Mouse (Mus musculus): ENCODE data around the gene Lclat1. TPM values are rescaled to one million over a fixed set of nuclear protein-coding genes. Genes with fewer than 3 reads are reported as not detected.

Lclat1 gene
- polyA plus RNA-seq, 1 experiment from 2014 or later: 9.2 TPM

DNA sequence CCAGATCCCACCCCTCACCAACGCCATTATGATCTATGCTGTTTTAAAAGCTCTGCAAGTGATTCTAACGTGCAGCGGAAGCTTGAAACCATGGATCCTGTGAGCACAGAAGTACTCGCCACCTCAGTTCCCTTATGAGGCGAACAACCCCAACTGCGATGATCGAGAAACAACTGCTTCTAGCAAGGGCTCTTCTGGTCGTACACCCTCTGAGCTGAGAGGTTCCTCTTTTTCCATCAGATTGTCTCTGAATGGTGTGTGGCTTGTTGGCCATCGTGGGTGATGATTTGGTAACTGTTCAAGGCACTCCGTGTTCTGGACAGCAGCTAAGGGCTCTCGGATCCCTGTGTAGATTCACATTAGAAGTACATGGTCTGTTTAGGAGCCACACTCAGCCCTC, 12.7 kb upstream of the Lclat1 start:
- no peak for ATAC-seq (ENCODE audit: insufficient number of reproducible peaks, low FRiP score, low TSS enrichment, low read depth)
- 75% methylated on average over 11 of the region's 11 CpGs for WGBS
- no peak overlapping the region for H3K4me2 ChIP-seq

DNA sequence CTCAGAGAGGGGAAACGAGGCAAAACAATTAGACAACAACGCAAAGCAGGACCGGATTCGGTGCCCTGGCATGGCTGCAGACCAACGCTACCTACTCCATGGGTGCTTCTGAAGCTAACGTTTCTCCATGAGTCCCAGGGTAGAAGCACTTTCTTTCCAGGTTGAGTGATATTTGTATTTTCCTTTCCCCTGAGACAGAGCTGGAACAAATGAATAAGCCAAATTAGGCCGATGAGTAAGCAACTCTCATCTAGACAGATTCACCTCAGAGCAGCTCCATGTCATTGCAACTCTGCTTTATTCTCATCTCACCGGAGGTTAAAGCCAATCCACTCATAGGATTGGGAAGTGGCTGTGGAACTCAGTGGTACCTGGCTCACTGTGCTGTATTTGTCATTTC, 12.2 kb upstream of the Lclat1 start:
- H3K9ac ChIP-seq: no peak overlapping the region
- no peak for ATAC-seq (ENCODE audit: insufficient number of reproducible peaks, low FRiP score, low TSS enrichment, low read depth)
- no peak overlapping the region for H3K4me3 ChIP-seq
- H3K4me2 ChIP-seq: no peak overlapping the region
- H3K27me3 ChIP-seq: no peaks in the 10 kb centered on the region
- H3K4me1 ChIP-seq: no peaks in the 10 kb centered on the region
- no peak overlapping the region for H3K27ac ChIP-seq
- H3K36me3 ChIP-seq: no peaks in the 10 kb centered on the region
- WGBS: 80% methylated on average over 8 of the region's 8 CpGs
- H3K9me3 ChIP-seq: no peaks in the 10 kb centered on the region

More for the DNA sequence above, 12.7 kb upstream of the Lclat1 start:
- Histone ChIP-seq H3K9me3 (no peaks in the 10 kb centered on the region), H3K36me3 (no peaks in the 10 kb centered on the region), H3K27ac (no peak overlapping the region), H3K4me3 (no peak overlapping the region), H3K27me3 (no peaks in the 10 kb centered on the region), H3K9ac (no peak overlapping the region), H3K4me1 (no peaks in the 10 kb centered on the region)

DNA sequence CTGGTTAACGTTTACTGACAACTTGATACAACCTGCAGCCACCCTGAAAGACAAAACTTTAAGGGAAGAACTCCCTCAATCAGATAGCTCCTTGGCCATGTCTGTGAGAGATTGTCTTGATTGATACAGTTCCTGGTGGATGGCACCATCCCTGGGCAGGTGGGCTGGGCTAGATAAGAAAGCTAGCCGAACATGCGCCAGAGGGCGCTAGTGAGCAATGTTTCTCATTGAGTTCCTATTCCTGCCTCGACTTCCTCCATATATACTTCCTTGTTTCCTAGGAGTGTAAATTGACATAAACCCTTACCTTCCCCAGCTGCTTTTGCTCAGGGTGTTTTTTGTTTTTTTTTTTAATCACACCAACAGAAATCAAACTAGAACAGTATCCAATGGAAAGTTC, 11.3 kb upstream of the Lclat1 start:
- 38% methylated on average over 5 of the region's 5 CpGs for WGBS
- H3K27me3 ChIP-seq: no peaks in the 10 kb centered on the region
- no peaks in the 10 kb centered on the region for H3K36me3 ChIP-seq
- H3K4me2 ChIP-seq: no peak overlapping the region
- H3K4me3 ChIP-seq: no peak overlapping the region
- H3K9me3 ChIP-seq: no peaks in the 10 kb centered on the region
- no peak for ATAC-seq (ENCODE audit: insufficient number of reproducible peaks, low FRiP score, low TSS enrichment, low read depth)
- H3K4me1 ChIP-seq: no peaks in the 10 kb centered on the region
- no peak overlapping the region for H3K27ac ChIP-seq
- no peak overlapping the region for H3K9ac ChIP-seq

DNA sequence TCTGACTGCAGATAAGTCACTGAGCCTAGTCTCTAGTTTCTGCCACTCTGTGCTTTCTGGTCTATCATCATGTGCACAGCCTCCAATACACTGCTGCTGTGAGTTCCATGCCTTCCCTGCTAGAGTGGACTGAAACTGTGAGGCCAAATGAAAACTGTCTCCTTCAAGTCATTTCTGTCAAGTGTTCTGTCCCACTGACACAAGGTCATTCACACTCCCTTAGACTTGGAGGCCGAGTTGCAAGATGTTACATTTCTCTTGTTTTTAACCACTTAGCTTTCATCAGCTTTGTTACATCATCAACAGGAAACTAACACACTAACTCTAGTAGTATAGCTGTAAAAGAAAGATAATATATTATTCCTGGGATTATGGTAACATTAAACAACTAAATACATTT, 9.1 kb upstream of the Lclat1 start:
- no peaks in the 10 kb centered on the region for H3K27me3 ChIP-seq
- H3K4me1 ChIP-seq: no peaks in the 10 kb centered on the region
- H3K36me3 ChIP-seq: no peaks in the 10 kb centered on the region
- no peaks in the 10 kb centered on the region for H3K9me3 ChIP-seq
- H3K4me3 ChIP-seq: no peak overlapping the region
- no peak overlapping the region for H3K4me2 ChIP-seq
- WGBS: 66% methylated on average over 1 of the region's 1 CpGs
- H3K9ac ChIP-seq: no peak overlapping the region
- ATAC-seq (ENCODE audit: insufficient number of reproducible peaks, low FRiP score, low TSS enrichment, low read depth): no peak
- H3K27ac ChIP-seq: no peak overlapping the region

DNA sequence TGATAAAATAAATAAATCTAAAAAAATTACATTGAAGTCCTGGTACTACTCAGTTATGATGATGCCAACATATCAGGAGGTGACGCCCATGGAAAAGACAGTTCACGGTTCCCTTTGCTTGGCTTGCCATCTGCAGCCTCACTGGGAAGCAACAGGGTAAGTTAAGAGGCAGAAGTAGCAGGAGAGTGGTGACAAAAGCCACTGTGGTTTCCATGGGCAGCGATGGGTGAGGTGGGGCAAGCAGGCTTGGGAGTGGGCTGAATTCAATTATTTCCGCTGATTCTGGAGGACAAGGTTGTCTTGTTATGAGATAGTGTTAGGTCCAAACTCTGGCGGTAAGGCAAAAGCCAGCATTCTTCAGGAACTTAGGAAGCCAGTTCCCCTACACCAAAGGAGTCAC, 7.4 kb upstream of the Lclat1 start:
- H3K4me2 ChIP-seq: no peak overlapping the region
- H3K27ac ChIP-seq: no peak overlapping the region
- H3K4me1 ChIP-seq: no peaks in the 10 kb centered on the region
- no peaks in the 10 kb centered on the region for H3K36me3 ChIP-seq
- no peak for ATAC-seq (ENCODE audit: insufficient number of reproducible peaks, low FRiP score, low TSS enrichment, low read depth)
- H3K27me3 ChIP-seq: no peaks in the 10 kb centered on the region
- H3K4me3 ChIP-seq: no peak overlapping the region
- WGBS: 90% methylated on average over 5 of the region's 5 CpGs
- no peaks in the 10 kb centered on the region for H3K9me3 ChIP-seq
- H3K9ac ChIP-seq: no peak overlapping the region

DNA sequence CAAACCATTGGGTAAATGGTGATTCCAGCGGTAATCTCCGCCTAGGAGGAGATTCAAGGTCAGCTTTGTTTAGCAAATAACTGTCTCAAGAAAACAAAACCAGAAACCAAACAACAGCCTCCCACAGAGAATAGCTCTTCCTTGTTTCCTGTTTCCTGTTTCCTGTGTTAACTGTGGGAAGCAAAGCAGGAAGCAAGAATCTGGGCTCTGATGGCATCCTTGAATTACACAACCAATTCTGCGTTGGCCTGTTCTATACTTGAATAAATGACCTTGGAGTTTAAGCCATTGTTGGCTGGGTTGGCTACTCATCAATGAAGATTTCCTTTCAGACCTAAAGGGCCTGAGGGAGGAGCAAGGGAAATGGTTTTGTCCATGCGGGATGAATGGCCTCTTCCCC, 5.2 kb upstream of the Lclat1 start:
- Histone ChIP-seq H3K27ac (no peak overlapping the region), H3K9ac (no peak overlapping the region), H3K4me2 (no peak overlapping the region), H3K4me3 (no peak overlapping the region), H3K27me3 (no peaks in the 10 kb centered on the region), H3K9me3 (no peaks in the 10 kb centered on the region), H3K4me1 (0 out of 2 replicates have a peak, but pooled peaks cover 3% of the 10 kb centered on the region), H3K36me3 (no peaks in the 10 kb centered on the region)
- ATAC-seq (ENCODE audit: insufficient number of reproducible peaks, low FRiP score, low TSS enrichment, low read depth): no peak
- WGBS: 89% methylated on average over 4 of the region's 4 CpGs

DNA sequence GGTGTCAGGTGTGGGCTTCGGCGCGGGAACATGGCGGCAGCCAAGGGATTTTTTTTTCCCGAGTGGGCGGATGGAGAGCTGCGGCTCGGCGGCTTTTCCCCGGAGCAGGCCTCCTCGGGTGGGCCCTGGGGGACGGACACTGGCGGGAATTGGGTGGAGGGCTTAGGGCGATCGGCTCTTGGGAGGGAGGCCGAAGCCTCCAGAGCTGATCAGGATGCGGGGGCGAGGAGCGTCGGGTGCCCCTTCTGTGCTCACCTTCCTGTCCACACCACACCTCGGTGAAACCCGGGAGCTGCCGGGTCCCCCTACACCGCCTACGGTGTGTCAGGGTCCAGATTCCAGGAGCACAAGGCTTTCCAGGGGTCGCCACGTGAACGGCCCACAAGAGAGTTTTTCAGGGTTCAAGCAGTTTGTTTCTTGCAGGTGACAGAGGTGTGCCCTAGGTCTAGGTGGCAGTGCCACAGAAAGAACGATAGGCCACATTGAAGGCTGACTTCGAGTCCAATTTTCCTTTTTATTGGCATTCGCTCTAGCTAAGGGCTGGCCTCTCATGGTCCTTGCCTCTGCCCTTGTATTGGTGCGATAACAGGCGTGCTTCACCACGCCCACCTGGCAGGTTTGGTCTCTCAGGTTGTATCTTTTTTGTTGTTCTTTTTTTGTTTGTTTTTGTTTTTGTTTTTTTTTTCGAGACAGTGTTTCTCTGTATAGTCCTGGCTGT, 544 bp downstream of the Lclat1 start:
- H3K27ac ChIP-seq: peak overlapping the region; percentile 79
- H3K4me2 ChIP-seq: peak overlapping the region; percentile 85
- no peaks in the 10 kb centered on the region; the same call in 1 of the 2 replicates for H3K36me3 ChIP-seq
- H3K4me3 ChIP-seq: peak overlapping the region; percentile 84
- ATAC-seq (ENCODE audit: insufficient number of reproducible peaks, low FRiP score, low TSS enrichment, low read depth): peak; percentile 33
- WGBS: 4% methylated on average over 34 of the region's 35 CpGs
- no peaks in the 10 kb centered on the region for H3K9me3 ChIP-seq
- H3K9ac ChIP-seq: peak overlapping the region; percentile 71
- H3K27me3 ChIP-seq: no peaks in the 10 kb centered on the region
- H3K4me1 ChIP-seq: peaks cover 11% of the 10 kb centered on the region

DNA sequence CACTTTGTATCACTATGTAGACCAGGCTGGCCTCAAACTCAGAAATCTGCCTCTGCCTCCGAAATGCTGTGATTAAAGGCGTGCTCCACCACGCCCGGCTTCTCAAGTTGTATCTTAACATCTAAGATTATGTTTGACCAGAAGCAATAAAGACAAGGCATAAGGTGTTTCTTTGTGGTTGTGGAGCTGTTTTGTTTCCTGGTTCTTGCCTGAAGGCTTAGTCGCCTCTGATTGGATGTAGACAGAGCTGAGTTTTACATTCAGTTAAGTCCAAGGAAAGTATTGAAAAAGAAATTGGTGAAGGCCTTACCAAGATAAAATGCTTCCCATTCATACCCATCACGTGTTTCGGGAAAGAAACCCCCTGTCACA, 1.1 kb downstream of the Lclat1 start:
- 70% methylated on average over 7 of the region's 7 CpGs for WGBS
- no peak overlapping the region for H3K27ac ChIP-seq
- H3K4me2 ChIP-seq: peak overlapping the region; percentile 85
- no peaks in the 10 kb centered on the region; the same call in 1 of the 2 replicates for H3K36me3 ChIP-seq
- H3K4me1 ChIP-seq: peaks cover 11% of the 10 kb centered on the region
- no peak for ATAC-seq (ENCODE audit: insufficient number of reproducible peaks, low FRiP score, low TSS enrichment, low read depth)
- no peaks in the 10 kb centered on the region for H3K9me3 ChIP-seq
- no peak overlapping the region for H3K9ac ChIP-seq
- H3K27me3 ChIP-seq: no peaks in the 10 kb centered on the region
- H3K4me3 ChIP-seq: peak overlapping the region; percentile 84

DNA sequence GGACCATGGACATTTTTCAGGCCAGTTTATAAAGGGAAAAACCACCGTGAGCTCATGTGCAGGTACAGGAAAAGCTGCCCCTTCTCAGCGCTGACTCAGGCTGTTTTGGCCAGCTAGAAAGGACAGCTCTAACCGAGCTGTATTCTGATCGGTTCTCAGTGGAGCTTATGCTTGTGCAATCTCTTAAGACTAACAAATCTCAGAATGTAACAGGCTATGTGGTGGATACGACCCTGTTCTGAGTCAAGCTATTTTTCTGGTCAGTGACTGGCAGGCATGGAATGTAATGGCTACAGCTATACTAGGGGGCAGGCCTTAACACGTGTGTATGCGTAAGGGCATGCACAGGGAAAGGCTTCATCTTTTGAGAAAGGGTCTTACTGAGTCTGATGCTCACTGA, 4.3 kb downstream of the Lclat1 start:
- Histone ChIP-seq H3K4me3 (no peak overlapping the region), H3K4me2 (no peak overlapping the region), H3K9ac (no peak overlapping the region), H3K27me3 (no peaks in the 10 kb centered on the region), H3K36me3 (no peaks in the 10 kb centered on the region; the same call in 1 of the 2 replicates), H3K4me1 (peaks cover 11% of the 10 kb centered on the region), H3K9me3 (no peaks in the 10 kb centered on the region), H3K27ac (no peak overlapping the region)
- 63% methylated on average over 7 of the region's 7 CpGs for WGBS
- ATAC-seq (ENCODE audit: insufficient number of reproducible peaks, low FRiP score, low TSS enrichment, low read depth): no peak

DNA sequence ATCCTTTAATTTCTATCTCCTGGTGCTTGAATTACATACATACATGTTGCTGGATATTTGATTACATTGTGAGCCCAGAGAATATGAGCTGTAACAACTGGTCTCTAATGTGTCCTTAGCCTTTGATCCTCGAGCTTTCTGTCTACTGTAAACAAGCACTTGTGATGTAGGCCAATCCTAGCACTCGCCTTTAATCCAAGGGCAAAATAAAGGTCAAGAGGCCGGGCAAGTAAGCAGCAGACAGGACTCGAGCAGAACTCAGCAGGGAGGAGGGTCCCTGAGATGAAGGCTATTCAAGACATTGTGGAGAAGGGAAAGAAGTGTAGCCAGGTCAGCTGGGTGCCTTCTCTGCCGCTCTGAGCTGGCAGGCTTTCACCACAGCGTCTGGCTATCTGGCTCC, 4.8 kb downstream of the Lclat1 start:
- H3K27ac ChIP-seq: no peak overlapping the region
- no peaks in the 10 kb centered on the region for H3K27me3 ChIP-seq
- no peaks in the 10 kb centered on the region for H3K9me3 ChIP-seq
- no peak overlapping the region for H3K4me2 ChIP-seq
- no peak overlapping the region for H3K9ac ChIP-seq
- H3K4me3 ChIP-seq: no peak overlapping the region
- WGBS: 28% methylated on average over 6 of the region's 6 CpGs
- no peak for ATAC-seq (ENCODE audit: insufficient number of reproducible peaks, low FRiP score, low TSS enrichment, low read depth)
- no peaks in the 10 kb centered on the region; the same call in 1 of the 2 replicates for H3K36me3 ChIP-seq
- H3K4me1 ChIP-seq: peaks cover 8% of the 10 kb centered on the region

DNA sequence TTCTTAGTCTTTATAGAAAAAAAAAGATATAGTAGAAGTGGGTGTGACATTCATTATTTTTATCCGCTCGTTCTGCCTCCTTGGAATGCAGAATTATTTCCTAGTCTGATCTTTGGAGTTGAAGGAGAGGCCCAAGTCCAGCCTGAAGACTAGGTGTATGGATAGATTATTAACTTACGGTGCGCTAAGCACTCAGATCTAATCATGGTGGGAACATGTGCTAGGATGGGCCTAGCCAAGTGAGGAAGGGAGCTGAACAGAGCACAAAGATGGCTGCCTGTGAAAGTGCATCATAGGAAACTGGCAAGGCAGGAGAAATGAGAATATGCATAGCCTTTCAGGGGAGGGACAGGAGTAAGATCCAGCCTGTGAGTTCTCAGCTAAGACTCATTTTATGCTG, 5.4 kb downstream of the Lclat1 start:
- H3K4me2 ChIP-seq: no peak overlapping the region
- ATAC-seq (ENCODE audit: insufficient number of reproducible peaks, low FRiP score, low TSS enrichment, low read depth): no peak
- H3K27ac ChIP-seq: no peak overlapping the region
- 94% methylated on average over 4 of the region's 4 CpGs for WGBS
- no peaks in the 10 kb centered on the region for H3K27me3 ChIP-seq
- H3K4me3 ChIP-seq: no peak overlapping the region
- no peaks in the 10 kb centered on the region; the same call in 1 of the 2 replicates for H3K36me3 ChIP-seq
- no peaks in the 10 kb centered on the region for H3K9me3 ChIP-seq
- no peak overlapping the region for H3K9ac ChIP-seq
- peaks cover 8% of the 10 kb centered on the region for H3K4me1 ChIP-seq

DNA sequence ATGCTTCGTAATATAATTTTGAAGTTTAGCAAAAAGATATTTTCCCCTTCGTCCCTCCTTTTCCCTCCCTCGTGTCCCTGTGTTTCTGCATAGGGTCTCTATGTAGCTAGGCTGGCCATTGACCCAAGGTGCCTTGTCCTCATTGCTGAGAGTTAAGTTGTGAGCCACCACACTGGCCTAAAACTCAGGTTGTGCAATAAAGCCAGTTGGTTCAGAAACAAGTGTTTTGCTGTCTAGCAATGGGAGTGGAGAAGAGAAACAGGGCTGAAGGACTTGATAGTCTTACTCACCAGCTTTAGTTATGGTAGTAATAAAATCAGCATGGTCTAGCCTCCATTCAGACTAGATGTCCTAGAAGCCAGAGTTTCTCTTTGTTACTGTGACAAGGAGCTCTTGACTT, 10.3 kb downstream of the Lclat1 start:
- 91% methylated on average over 3 of the region's 3 CpGs for WGBS
- Histone ChIP-seq H3K27me3 (no peaks in the 10 kb centered on the region), H3K9ac (no peak overlapping the region), H3K27ac (no peak overlapping the region), H3K36me3 (no peaks in the 10 kb centered on the region), H3K4me1 (no peaks in the 10 kb centered on the region), H3K4me2 (no peak overlapping the region), H3K4me3 (no peak overlapping the region), H3K9me3 (no peaks in the 10 kb centered on the region)
- no peak for ATAC-seq (ENCODE audit: insufficient number of reproducible peaks, low FRiP score, low TSS enrichment, low read depth)

DNA sequence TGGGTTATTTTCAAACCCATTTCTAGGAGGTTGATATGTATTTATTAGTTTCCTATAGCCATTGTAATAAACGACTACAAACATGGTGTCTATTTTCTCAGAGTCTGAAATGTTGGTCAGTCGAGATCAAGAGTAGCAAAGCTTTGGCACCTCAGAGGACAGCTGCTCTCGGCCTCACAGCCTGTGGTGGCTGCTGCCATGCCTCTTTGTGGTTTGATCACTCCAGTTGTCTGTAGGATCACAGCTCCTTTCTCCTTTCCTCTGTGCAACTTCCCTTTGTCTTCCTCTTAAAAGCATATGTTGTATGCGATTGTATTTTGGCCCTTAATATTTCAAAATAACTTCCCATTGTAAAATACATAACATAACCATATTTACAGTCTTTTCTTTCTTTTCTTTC, 10.9 kb downstream of the Lclat1 start:
- WGBS: 70% methylated on average over 4 of the region's 4 CpGs
- Histone ChIP-seq H3K36me3 (no peaks in the 10 kb centered on the region), H3K4me3 (no peak overlapping the region), H3K27ac (no peak overlapping the region), H3K27me3 (no peaks in the 10 kb centered on the region), H3K9me3 (no peaks in the 10 kb centered on the region), H3K4me1 (no peaks in the 10 kb centered on the region), H3K4me2 (no peak overlapping the region), H3K9ac (no peak overlapping the region)
- ATAC-seq (ENCODE audit: insufficient number of reproducible peaks, low FRiP score, low TSS enrichment, low read depth): no peak

Data from limb, embryonic 15.5 days (tissue).